Mouse (Mus musculus): ENCODE measurements around the gene BC034090. TPM values are rescaled to one million over a fixed set of nuclear protein-coding genes. Genes with fewer than 3 reads are reported as not detected.

The BC034090 gene
- total RNA-seq (2023; ENCODE audit: inconsistent age) = 0.16 TPM in 1 of 4 replicates, not detected in the others

DNA sequence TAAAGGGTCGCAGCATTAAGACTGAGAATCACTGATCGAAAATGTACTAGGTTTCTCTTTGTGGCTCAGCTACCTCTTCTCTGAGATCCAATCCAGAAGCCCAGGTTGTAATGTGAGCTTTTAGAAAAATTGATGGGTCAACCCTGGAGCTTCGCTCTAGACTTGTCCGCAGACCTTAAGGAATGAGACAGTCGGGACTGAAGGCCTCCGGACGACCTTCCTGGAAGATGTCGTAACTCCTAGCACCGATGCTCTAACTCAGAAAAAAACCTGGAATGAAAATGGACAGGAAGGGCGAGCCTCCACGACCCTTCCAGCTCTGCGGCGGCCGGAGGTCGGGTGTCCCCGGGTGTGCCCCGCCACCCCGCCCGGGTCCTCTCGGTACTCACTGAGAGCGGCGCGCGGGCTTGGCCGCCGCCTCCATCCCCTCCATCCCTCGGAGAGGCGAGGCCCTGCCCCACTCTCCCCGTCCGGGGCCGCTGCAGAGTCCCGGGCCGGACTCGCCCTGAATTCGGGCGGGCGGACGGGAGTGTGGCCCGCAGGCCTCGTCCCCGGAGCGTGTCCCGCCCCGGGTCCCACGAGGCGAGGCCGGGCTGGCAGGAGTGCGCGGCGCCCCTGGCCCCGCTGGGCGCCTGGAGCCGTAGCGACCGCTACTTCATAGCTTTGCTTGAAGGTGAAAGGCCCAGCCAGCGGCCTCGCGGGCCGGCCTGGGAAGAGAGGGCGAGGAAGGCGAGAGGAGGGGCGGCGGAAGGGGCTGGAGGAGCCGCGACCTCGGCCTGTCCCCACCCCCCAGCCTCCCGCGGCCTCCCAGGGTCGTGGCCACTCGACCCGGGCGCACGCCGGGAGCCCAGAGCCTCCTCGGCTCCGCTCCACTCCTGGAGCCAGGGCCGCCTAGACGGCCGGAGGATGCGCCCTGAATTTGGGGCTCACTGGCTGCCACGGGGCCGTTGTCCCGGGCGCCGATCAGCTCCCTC, at the start of gene BC034090:
Gene BC034090 (minus strand): TSS at position 648 of the 974 bp plus-strand sequence.

Other genes with a start within 250 kb of the BC034090 start
- 315 to 388 TPM (median 334 TPM) in 4 replicates for gene Ier5, start 144.8 kb downstream of the BC034090 start, total RNA-seq (2023; ENCODE audit: inconsistent age)
- 6.5 to 10.3 TPM (median 8.4 TPM) in 4 replicates for gene Mr1, start 97.6 kb downstream of the BC034090 start, total RNA-seq (2023; ENCODE audit: inconsistent age)
- 40.0 to 48.2 TPM (median 45.2 TPM) in 4 replicates for gene Stx6, start 85.7 kb downstream of the BC034090 start, total RNA-seq (2023; ENCODE audit: inconsistent age)
- 54.5 to 62.6 TPM (median 60.5 TPM) in 4 replicates for gene Xpr1, start 173.0 kb upstream of the BC034090 start, total RNA-seq (2023; ENCODE audit: inconsistent age)